Comparison of ENCODE assay signal across 29 mouse cellular contexts in the genomic region with DNA sequence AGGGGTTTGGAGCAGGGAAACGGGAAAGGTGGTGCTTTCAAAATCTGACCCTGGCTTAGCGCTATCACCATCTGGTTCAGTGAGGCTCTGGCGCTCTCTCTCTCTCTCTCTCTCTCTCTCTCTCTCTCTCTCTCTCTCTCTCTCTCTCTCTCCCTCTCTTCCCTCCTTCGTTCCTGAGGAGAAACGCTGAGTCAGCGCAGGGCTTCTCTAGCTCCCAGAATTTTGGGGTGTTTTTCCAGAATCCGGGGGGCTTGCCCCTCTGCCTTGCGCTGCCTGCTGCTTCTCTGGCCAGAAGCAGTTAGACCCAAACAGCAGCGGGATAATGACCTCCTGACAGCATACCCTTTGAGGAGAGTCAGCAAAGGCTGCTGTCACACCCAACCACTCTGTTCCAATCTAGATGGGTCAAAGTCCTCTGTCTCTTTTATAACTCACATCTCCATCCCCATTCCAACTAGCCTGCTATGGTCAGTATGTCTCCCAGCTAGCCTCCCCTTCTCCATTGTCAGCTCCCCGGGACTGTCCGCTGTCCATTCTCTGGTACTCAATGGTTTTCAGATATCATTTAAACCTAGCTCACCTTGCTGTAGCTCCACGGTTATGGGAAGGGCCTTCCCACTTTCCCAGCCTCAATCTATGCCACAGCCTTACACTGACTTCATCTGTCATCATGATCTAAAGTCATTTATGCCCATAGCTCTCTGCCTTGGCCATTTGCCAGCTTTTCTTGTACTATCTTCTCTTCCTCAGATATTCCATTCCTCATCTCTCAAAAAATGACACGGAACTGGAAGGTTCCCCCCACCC. TPM values are rescaled to one million over a fixed set of nuclear protein-coding genes. Genes with fewer than 3 reads are reported as not detected.
DNase-seq lines count a peak whose midpoint lies in the region; ATAC-seq lines count a peak whose summit lies in the region.
"Had no signal": no experiment of that assay in that cellular context is flagged by ENCODE, and none has a peak within 500 bp of the region (broad histone marks: within the 10 kb centered on the region; RNA-seq: fewer than 3 reads in every experiment).

No protein-coding gene starts in this region.

- no peak overlapping the region for H3K27ac ChIP-seq in heart, embryonic 10.5 days
- H3K27ac ChIP-seq in midbrain, embryonic 10.5 days (replicated peaks): no peak overlapping the region
- no peak overlapping the region for H3K27ac ChIP-seq in midbrain, embryonic 11.5 days (ENCODE audit: low read depth, low read length)
- no peak overlapping the region for H3K27ac ChIP-seq in intestine, embryonic 15.5 days
- H3K27ac ChIP-seq in forebrain, embryonic 11.5 days (ENCODE audit: low read depth, low read length): no peak overlapping the region
- H3K27ac ChIP-seq: embryonic facial prominence, embryonic 10.5 days; embryonic facial prominence, embryonic 15.5 days; hindbrain, embryonic 10.5 days; hindbrain, embryonic 15.5 days; left cerebral cortex, adult 2 months; liver, embryonic 13.5 days had no signal

- H3K9ac ChIP-seq in midbrain, embryonic 11.5 days (ENCODE audit: low read length): no peak overlapping the region
- no peak overlapping the region for H3K9ac ChIP-seq in intestine, embryonic 15.5 days
- no peak overlapping the region for H3K9ac ChIP-seq in forebrain, embryonic 11.5 days (ENCODE audit: low read length)
- H3K9ac ChIP-seq: embryonic facial prominence, embryonic 15.5 days; hindbrain, embryonic 15.5 days; liver, embryonic 13.5 days had no signal

- 83% methylated on average over 13 of the region's 13 CpGs for WGBS in heart, embryonic 10.5 days
- WGBS in midbrain, embryonic 10.5 days: 91% methylated on average over 13 of the region's 13 CpGs
- WGBS in midbrain, embryonic 11.5 days: 94% methylated on average over 13 of the region's 13 CpGs
- 76% methylated on average over 13 of the region's 13 CpGs for WGBS in intestine, embryonic 15.5 days
- 90% methylated on average over 13 of the region's 13 CpGs for WGBS in forebrain, embryonic 11.5 days

- ATAC-seq in midbrain, embryonic 11.5 days (ENCODE audit: low FRiP score): no peak
- peak; percentile 58; the same call in 1 of the 2 replicates for ATAC-seq in intestine, embryonic 15.5 days
- no peak for ATAC-seq in forebrain, embryonic 11.5 days (replicated peaks; ENCODE audit: low FRiP score)
- ATAC-seq: activated CD4-positive, CD25-positive, alpha-beta regulatory T cell, adult 4 months; forebrain, embryonic 14.5 days; midbrain, embryonic 16.5 days had no signal

- intact Hi-C loops in heart, postnatal 25 days (cut with DNase I): no loop called here

- H3K27me3 ChIP-seq in heart, embryonic 10.5 days (ENCODE audit: insufficient read depth, poor library complexity, severe bottlenecking): no peaks in the 10 kb centered on the region
- H3K27me3 ChIP-seq in midbrain, embryonic 10.5 days (ENCODE audit: low read depth, poor library complexity, severe bottlenecking): no peaks in the 10 kb centered on the region
- H3K27me3 ChIP-seq in midbrain, embryonic 11.5 days (ENCODE audit: control insufficient read depth, insufficient read depth, low read length): no peaks in the 10 kb centered on the region
- H3K27me3 ChIP-seq in intestine, embryonic 15.5 days (replicated peaks): no peaks in the 10 kb centered on the region
- no peaks in the 10 kb centered on the region for H3K27me3 ChIP-seq in forebrain, embryonic 11.5 days (ENCODE audit: control insufficient read depth, insufficient read depth, low read length)
- H3K27me3 ChIP-seq: embryonic facial prominence, embryonic 15.5 days; hindbrain, embryonic 15.5 days had no signal

- H3K4me3 ChIP-seq in heart, embryonic 10.5 days: no peak overlapping the region
- H3K4me3 ChIP-seq in midbrain, embryonic 10.5 days: no peak overlapping the region
- no peak overlapping the region for H3K4me3 ChIP-seq in midbrain, embryonic 11.5 days (ENCODE audit: low read depth, low read length)
- H3K4me3 ChIP-seq in intestine, embryonic 15.5 days (replicated peaks): no peak overlapping the region
- no peak overlapping the region for H3K4me3 ChIP-seq in forebrain, embryonic 11.5 days (ENCODE audit: low read depth, low read length)
- H3K4me3 ChIP-seq: embryonic facial prominence, embryonic 10.5 days; embryonic facial prominence, embryonic 15.5 days; hindbrain, embryonic 10.5 days; hindbrain, embryonic 15.5 days; left cerebral cortex, adult 2 months; liver, embryonic 13.5 days had no signal

- no peaks in the 10 kb centered on the region for H3K36me3 ChIP-seq in heart, embryonic 10.5 days
- no peaks in the 10 kb centered on the region for H3K36me3 ChIP-seq in midbrain, embryonic 10.5 days
- H3K36me3 ChIP-seq in midbrain, embryonic 11.5 days (ENCODE audit: control insufficient read depth, insufficient read depth, low read length): no peaks in the 10 kb centered on the region
- no peaks in the 10 kb centered on the region for H3K36me3 ChIP-seq in intestine, embryonic 15.5 days
- no peaks in the 10 kb centered on the region for H3K36me3 ChIP-seq in forebrain, embryonic 11.5 days (ENCODE audit: control insufficient read depth, insufficient read depth, low read length)
- H3K36me3 ChIP-seq: embryonic facial prominence, embryonic 10.5 days; embryonic facial prominence, embryonic 15.5 days; hindbrain, embryonic 10.5 days; hindbrain, embryonic 15.5 days; liver, embryonic 13.5 days had no signal

- H3K9me3 ChIP-seq in heart, embryonic 10.5 days: no peaks in the 10 kb centered on the region
- peaks cover 4% of the 10 kb centered on the region; the same call in 1 of the 2 replicates for H3K9me3 ChIP-seq in midbrain, embryonic 10.5 days (replicated peaks)
- no peaks in the 10 kb centered on the region for H3K9me3 ChIP-seq in midbrain, embryonic 11.5 days (ENCODE audit: control insufficient read depth, low read length)
- H3K9me3 ChIP-seq in intestine, embryonic 15.5 days: no peaks in the 10 kb centered on the region
- no peaks in the 10 kb centered on the region for H3K9me3 ChIP-seq in forebrain, embryonic 11.5 days (ENCODE audit: control insufficient read depth, low read length)
- H3K9me3 ChIP-seq: embryonic facial prominence, embryonic 15.5 days; hindbrain, embryonic 15.5 days; liver, embryonic 13.5 days had no signal

- H3K4me2 ChIP-seq in midbrain, embryonic 11.5 days: no peak overlapping the region
- H3K4me2 ChIP-seq in intestine, embryonic 15.5 days (replicated peaks): no peak overlapping the region
- no peak overlapping the region for H3K4me2 ChIP-seq in forebrain, embryonic 11.5 days (ENCODE audit: low read depth, low read length, severe bottlenecking)
- H3K4me2 ChIP-seq: embryonic facial prominence, embryonic 15.5 days; heart, embryonic 11.5 days; hindbrain, embryonic 15.5 days; liver, embryonic 13.5 days had no signal

- peak; percentile 55 for DNase-seq in heart, embryonic 10.5 days (ENCODE audit: low spot score)
- no peak for DNase-seq in heart, postnatal 25 days (ENCODE audit: low spot score)
- DNase-seq in midbrain, embryonic 10.5 days (ENCODE audit: low spot score): peak; percentile 9
- DNase-seq in midbrain, embryonic 11.5 days (ENCODE audit: low spot score, missing footprints): no peak
- DNase-seq in embryo, embryonic 10 days (ENCODE audit: low spot score): no peak
- DNase-seq in forebrain, embryonic 11.5 days (ENCODE audit: low spot score): no peak
- DNase-seq: adrenal gland, adult 8-10 months; cerebellum, adult 8-10 months; gastrocnemius, postnatal 25 days; heart, adult 11 months; kidney, adult 11 months; kidney, postnatal 14 days; liver, embryonic 13.5 days; lung, adult 2 months; lung, postnatal 10 days; right cerebral cortex, postnatal 25 days; spleen, adult 18-20 months; thymus, adult 2 months; thymus, postnatal 36 days had no signal

- no peaks in the 10 kb centered on the region for H3K4me1 ChIP-seq in heart, embryonic 10.5 days
- peaks cover under 1% of the 10 kb centered on the region; the same call in 1 of the 2 replicates for H3K4me1 ChIP-seq in midbrain, embryonic 10.5 days
- H3K4me1 ChIP-seq in midbrain, embryonic 11.5 days (ENCODE audit: control insufficient read depth, insufficient read depth, low read length): no peaks in the 10 kb centered on the region
- no peaks in the 10 kb centered on the region for H3K4me1 ChIP-seq in intestine, embryonic 15.5 days (replicated peaks)
- no peaks in the 10 kb centered on the region for H3K4me1 ChIP-seq in forebrain, embryonic 11.5 days (replicated peaks; ENCODE audit: control insufficient read depth, insufficient read depth, low read length)
- H3K4me1 ChIP-seq: embryonic facial prominence, embryonic 10.5 days; embryonic facial prominence, embryonic 15.5 days; hindbrain, embryonic 10.5 days; hindbrain, embryonic 15.5 days had no signal

RNA-seq across cellular contexts. Expression of a gene that starts 5.6 kb away (rescaled TPM):
- polyA plus RNA-seq in heart, embryonic 10.5 days (2016; fragmentation: Nextera tagmentation; extraction: Ambion mirVana): 54.7 and 69.5 TPM in 2 replicates
- total RNA-seq in heart, postnatal 25 days (2021): 10 to 100 TPM; 48.8 to 50.8 TPM
- 107 and 108 TPM in 2 replicates for polyA plus RNA-seq in midbrain, embryonic 10.5 days (2016; fragmentation: Nextera tagmentation; extraction: Ambion mirVana)
- 114 and 122 TPM in 2 replicates for polyA plus RNA-seq in midbrain, embryonic 11.5 days (2014; fragmentation: Nextera tagmentation; extraction: Ambion mirVana)
- polyA plus RNA-seq in intestine, embryonic 15.5 days (2015; fragmentation: Nextera tagmentation; extraction: Ambion mirVana): 61.5 and 65.3 TPM in 2 replicates
- 118 and 140 TPM in 2 replicates for polyA plus RNA-seq in forebrain, embryonic 11.5 days (2014; fragmentation: Nextera tagmentation; extraction: Ambion mirVana)

Comparison
In these comparisons a context has a peak if more than half of its experiments do, and no peak if none do; other contexts are left out.
1. DNase-seq: peak in heart, embryonic 10.5 days (single experiment) and midbrain, embryonic 10.5 days (single experiment); none in heart, postnatal 25 days (single experiment), midbrain, embryonic 11.5 days (single experiment), embryo, embryonic 10 days (single experiment) and forebrain, embryonic 11.5 days (single experiment).